Mouse (Mus musculus) cerebellum, postnatal 14 days (tissue): ENCODE measurements at regions not wholly inside any gene's neighbourhood (a gene's known extent, or its start where the extent isn't known, plus 50 kb on each side); places are given as distances from the start of the nearest gene placed in this dataset.

ENCODE experiments used
- DNase-seq, 2 experiments: peaks; one replicate each; pipeline ENCODE4 v3.0.0; 2021; ENCODE audit warnings: mixed read lengths in 2 of 2

DNA sequence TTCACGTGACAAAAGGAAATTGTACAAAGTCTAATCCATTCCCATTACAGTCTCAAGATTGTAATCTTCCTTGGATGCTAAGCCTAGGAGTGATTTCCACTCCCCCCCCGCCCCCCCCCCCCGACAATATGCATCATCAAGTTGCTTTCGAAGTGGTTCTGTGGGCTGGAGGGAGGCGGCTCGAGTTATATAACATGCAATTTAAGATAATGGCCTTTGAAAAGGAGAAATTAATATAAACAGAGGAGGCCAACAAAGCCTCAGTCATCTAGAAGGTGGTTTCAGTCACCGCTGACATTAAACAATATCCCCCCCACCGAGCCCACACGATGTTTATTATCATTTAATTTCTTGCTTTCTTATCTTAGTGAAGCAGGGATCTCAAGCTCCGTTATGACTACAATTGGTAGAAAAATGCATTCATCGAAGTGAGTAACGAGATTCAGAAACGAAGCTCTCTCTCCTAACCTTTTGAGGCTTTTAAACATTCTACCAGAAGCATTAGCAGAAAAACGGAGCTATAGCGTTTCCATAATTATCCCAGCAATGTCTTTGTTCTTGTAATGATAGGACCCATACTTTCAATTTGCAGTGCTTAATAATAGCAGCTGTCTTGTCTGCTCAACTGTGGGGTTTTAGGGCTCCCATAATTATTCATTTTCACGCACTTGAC, 339.1 kb downstream of the Btg1 start:
- peak; percentile 12 to 24 for DNase-seq

DNA sequence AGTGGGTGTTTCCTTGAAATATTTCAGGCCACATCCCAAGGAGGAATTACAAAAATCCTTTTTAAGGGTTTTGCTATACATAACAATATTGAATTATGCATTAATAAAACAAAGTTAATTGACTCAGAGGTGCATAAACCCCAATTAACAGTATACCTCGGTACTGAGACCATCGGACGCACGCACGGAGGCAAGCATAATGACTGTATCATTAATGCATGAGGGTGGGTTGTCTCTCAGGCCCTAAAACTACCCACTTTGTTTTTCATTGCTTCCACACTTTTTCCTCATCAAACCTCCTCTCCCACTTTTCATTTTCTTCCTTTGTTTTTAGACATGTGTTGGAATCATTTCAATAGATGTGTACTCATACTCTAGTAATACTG, 339.6 kb downstream of the Btg1 start:
- no peak for DNase-seq

DNA sequence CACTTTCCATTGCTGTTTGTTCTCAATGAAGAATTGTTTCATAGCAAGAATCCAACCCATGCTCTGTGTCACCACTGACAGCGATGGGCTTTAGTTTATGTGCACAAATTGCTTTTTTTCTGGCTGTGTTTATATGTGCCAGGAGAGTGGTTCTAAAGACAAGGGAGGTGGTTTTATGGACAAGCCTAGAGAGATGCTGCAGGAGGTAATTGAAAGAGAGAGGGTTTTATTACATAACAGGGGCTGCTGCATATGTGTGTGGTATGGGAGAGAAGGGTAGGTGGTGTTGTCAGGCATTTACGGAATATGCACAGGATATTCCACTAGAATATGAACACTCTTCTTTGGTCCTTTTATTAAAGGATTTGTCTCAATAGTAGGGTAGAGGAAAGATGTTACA, 340.2 kb downstream of the Btg1 start:
- no peak for DNase-seq

DNA sequence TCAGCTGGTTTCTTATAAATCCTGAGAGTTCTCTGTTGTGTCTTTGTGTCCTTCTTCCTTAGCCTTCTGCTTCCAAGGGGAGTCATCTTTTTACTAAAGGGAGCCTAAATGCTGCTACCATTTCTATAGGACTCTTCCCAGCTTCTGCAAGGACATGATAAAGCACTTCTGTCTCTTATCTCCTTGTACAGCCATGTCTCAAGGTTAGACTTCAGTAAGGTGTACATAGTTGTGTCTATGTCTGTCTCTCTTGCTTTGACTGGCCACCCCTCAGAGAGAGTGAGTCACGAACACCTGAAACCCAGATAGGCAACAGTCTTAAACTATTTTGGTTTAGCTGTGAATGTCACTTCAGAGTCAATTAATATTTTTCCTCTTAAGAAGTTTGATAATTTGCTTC, 353.0 kb downstream of the Btg1 start:
- DNase-seq: no peak

DNA sequence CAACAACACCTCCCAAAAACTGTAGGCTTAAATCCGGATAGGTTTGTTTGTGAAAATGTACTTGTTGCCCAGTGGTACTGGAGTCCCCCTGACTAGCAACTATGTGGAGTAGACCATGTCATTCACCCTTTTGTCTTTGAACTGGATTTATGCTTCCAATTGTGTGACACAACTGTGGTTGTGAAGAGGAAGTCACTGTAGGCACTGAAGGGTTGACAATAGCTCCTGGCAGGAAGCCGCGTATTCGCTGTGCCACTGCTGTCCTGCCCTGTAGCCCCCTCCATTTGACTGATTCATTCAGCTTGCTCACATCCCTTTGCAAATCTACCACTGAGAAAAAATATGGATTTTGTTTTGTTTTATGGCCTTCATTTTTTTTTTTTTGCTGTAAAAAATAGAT, 353.9 kb downstream of the Btg1 start:
- no peak for DNase-seq

DNA sequence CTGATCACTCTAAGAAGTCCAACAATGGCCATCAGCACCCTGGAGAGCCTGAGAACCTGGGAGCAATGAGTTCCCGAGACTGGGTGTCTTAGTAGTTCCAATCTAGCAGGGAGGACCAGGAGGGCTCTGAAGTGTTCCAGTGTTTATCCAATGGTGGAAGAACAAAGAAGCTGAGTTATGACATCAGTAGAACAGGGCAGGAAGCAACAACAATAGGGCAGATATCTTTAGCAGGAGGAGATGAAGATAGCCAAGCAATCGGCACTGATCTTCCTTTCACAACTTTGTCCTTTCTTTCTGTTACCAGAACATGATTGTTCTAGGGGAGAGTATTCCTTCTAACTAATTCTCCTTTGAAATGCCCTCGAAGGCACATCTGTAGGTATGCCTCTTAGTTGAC, 355.0 kb downstream of the Btg1 start:
- DNase-seq: no peak

DNA sequence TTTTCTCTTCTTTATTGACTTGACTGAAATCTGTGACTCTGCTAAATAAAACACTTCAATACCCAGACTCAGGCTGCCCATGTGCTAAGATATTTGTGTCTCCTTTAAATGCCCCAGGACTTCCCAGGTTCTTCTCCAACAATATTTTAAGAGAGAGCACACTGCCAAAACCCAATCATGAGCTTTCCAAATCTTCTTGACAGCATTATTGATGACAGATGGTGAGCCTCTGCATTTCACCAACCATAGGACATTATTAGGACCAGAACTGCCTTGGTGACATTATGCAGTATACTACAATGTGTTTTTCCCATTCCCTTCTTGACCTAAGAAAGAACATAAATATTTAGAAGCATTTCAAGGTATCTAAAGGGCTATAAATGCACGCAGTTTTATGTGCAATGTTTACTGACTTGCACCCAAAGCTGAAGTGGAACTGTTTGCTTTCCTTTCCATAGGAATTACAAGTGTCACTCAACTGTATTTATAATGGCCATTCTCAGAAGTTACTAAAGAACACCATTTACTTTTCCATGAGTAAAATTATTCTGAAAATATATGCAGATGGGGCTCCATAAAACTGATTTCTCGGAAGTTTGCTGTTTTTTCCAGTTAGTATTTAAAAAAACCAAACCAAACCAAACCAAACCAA, 357.6 kb downstream of the Btg1 start:
- peak in 1 of 2 experiments; percentile 56 for DNase-seq

DNA sequence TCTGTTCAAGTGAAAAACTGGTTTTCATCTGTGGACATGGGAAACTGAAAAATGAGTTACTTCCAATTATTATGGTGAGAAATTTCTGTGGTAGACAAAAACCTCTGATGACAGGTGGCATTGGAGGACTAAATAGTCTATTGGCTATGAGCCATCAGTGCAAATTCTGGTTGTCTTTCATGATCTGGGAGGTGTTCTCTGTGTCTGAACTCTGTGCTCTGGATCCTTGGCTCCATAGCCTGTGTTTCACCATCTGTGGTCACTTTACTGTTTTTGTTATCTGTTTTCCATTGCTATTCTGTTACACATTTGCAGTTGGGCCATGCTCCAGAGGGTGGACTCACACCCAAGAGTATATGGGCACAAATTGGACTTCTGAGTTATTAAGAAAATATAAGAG, 359.9 kb downstream of the Btg1 start:
- peak in 1 of 2 experiments; percentile 33 for DNase-seq

DNA sequence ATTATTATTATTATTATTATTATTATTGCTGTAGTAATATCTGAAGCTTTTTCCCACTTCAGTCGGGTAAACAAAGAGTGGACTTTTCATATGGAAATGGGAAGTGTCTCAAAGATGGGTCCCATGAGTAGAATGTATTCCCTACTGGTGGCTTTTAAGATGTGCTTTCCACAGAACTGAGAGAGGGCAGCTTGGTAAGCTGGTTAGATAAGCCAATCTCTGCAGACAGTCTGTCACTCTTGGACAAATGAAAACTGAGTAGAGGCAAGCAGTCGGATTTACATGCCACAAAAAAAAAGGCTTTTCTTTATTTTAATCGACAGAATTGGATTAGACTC, 363.7 kb downstream of the Btg1 start:
- no peak for DNase-seq

DNA sequence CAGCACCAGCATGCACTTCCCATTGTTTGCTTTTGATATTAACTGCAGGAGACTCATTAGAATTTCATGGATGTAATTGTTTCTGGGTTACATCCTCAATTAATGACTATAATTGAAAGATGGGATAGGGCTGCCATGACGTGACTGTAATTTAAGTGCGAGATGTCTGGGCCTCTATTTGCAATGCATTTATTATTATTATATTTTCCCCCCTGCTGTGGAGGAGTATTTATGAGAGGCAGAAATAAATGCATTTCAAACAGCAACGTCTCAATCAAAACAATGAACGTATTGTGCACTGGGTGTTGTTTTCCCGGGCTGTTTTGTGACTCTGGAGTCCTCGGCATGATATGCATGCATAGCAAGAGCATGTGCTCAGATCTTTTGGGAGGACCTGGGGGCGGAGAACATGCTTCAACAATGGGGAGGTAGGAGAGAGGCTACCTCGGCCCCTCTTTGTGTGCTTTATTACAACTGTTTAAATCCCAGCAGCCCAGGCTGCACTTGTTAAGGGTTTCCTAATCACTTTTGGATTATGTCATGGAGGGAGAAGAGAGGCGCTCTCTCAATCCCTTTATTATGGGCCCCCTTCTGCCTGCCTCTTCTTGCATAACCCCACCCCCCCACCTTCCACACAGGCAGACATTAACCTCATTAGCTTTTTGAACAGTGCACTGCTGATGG, 364.2 kb downstream of the Btg1 start:
- DNase-seq: no peak

DNA sequence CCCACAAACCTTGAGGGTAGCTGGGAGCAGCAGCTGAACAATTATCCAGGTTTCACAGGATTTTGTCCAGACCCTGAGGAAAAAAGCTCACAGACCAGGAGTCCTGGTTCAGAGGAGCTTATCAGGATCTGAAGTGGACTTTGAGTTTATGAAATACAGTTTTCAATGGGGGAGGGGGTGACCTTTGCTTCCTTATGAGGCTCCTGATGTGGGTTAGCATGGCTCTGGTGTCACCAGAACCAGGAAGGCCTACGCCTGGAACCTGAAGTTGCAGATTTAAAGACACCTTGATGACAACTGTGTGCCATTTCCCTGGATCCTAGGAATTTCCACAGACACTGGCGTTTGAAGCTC, 364.7 kb downstream of the Btg1 start:
- no peak for DNase-seq

DNA sequence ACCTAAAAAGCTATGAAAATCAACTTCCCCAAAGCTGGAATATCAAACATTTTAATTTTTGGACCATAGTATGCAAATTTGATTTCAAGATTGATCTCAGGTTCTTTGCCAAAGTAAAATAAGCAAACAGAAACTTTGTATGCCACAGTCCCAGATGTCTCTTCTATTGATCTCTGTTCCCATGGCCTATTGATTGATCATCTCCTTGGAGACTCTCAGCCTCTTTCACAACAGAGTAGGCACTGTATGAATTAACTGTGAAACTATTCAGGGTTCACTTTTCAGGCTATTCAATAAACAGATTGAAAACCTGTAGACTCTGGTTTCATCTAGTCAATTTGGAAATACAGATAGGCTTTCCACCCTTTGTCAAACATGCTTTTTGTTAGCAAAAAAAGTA, 384.1 kb downstream of the Btg1 start:
- DNase-seq: no peak

DNA sequence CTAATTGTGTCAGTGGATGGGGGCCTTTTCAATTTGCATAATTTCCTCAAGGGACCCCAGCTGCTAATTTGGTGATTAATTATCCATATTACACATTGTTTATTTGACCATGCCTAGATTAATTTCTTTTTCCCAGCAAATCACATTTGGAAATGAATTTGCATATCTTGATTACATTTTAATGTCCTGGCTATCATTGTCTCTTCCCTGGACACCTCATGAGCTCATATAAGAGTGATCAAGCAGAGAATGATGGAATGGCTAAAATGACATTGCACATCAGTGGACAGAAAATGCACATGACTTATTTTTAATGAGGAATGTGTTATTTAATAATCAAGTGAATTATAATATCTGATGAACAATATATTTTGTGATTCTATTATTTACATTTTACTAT, 392.1 kb downstream of the Btg1 start:
- DNase-seq: no peak

DNA sequence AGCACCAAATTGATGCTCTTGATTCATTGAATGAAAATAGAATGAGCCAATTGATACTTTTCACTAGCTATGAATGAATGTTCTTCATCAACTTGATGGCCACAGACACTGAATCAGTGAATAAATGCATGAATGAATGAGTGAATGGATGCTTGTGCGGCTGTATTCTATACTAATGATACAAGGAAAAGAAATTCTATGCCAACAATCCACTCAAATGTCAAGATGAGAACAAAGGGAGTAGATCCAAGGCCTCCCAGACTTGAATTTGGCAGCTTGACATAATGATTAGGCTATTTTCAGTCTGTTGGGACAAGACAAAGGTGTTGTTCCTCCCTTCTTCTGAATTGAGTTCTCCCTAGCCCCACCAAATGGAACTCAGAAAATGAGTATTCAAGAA, 393.1 kb downstream of the Btg1 start:
- DNase-seq: no peak

DNA sequence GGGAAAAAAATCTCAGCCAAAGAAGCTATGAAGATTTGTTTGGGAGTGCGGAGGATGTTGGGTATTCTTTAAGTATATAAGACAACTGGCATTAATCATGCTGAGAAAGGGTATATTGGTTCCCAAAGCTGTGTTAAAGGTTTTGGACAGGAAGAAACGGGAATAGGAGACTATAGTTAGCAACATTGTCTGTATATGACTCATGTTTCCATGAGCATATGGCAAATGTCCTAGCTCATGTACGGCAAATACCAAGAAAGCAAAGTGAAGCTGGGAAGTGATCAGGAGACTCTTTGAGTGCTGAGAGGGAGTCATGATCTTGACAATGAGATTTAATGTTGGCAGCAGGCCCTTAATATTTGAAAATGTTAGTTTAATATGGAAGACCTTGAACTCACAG, 401.8 kb downstream of the Btg1 start:
- DNase-seq: no peak

DNA sequence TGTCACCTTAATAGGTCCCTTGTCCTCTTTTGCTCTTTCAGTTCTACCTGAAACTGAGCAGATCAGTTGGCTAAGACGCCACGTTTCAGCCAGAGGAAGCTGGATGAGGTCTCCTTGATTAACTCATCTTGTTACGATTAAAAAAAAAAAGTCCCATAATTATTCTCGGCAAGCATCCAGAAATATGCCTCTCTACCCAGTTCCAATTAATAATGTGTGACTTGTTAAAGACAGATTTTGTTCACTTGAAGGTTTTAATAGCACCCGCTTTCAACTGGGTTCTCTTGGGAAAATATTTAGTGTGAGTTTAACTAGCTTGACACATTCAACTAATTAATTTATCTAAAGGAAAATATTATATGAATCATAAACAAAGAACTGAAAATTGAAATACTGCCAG, 412.0 kb downstream of the Btg1 start:
- DNase-seq: no peak

DNA sequence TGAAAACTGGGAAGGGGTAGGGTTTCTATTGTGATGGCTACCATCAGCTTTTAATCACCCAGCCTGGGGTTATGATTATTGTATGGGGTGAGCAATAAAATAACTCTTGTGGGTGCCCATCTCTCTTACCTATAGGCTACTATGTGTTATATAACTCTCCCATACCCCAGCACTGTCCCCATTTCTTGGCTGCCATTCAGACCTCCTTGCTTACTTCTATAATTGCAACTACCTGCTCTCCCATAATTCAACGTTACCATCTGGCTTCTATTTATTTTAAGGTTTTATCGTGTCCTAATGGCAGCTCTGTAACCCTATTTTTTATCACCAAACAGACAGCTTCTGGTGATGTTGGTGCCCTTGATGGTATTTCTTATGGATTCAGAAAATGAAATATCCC, 414.2 kb downstream of the Btg1 start:
- DNase-seq: no peak

DNA sequence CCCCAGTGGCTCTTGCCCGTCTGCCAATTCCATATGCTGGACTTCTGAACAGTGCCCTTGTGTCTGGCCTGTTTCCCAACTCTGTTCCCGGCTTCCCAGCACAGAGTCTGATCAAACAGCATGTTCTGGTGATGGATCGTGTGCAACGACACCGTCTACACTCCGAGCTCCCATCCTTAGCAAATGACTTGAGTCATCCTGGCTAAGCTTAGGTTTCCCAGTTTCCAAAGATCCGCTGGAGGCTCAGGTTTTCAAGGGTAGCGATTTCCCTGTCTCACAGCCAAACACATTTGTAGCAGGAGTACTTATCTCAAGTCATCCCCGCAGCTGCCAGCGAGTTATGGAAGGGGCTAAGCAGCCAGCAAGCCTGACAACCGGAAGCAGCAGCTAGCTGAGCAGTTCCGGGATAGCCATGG, 418.6 kb downstream of the Btg1 start:
- DNase-seq: peak; percentile 39 to 47

DNA sequence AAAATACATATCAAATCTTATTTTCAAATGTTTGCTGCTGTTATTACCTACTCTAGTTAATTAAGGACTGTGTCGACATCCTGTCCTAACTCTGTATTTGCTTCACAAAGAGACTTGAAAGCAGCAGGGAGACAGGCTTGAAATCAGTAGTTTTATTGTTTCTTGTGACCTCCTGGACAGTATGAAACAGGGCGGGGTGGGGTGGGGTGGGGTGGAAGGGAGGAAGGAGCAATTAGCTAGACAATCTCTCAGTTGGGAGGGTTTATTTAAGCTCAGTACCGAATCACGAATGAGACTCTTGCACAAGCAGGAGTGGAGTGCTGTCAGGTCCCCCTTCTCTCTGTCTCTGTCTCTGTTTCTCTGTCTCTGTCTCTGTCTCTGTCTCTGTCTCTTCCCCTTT, 421.2 kb downstream of the Btg1 start:
- DNase-seq: no peak

DNA sequence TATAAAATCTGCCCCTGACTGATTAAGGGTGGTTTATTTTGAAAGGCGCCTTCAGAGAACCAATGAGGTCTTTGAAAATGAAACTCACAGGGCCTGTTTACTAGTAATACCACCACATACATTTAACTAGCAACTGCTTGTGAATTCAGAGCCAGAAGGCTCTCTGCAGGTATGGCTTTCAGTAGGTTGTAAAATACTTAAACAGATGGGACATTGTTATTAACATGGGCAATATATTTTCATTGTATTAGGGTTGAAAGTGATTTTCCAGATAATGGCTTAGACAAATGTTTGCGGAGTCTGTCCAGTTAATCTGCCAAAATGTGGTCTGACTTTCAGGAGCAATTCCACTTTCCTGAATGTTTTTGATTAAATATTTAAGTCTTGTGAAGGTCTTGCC, 430.8 kb downstream of the Btg1 start:
- peak in 1 of 2 experiments; percentile 17 for DNase-seq

DNA sequence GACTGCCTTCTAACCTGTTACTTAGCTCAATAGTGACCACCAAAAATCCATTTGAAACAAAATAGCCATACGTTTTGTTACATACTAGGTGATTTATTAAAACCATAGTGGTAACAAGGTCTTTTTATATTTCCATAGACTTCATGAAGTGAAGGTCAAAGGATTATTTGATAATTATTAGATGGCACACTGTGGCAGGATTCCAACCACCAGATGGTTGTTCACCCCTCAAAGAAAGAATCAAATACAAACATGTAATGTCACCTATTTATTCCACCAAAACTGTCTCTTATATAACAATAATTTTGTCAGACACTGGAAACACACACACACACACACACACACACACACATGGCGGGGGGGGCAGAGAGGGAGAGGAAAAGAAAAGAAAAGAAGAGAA, 431.2 kb downstream of the Btg1 start:
- peak; percentile 12 to 33 for DNase-seq

DNA sequence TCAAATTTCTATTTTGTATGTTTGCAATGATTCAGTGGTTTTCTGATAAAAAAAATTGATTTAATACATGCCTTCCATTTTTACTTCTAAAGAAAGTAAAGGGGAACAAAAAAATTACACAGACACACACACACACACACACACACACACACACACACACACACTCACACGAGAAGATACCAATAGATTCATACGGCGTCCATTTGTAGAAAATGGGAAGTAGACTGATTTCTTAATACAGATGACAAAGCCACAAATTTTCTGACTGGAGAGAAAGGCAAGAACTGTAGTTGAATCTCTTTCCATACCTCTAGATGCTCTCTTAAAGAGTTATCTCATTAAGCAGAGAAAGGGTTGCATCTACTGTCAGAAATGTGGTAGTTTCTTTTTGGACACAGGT, 424.9 kb upstream of the Dcn start:
- no peak for DNase-seq

DNA sequence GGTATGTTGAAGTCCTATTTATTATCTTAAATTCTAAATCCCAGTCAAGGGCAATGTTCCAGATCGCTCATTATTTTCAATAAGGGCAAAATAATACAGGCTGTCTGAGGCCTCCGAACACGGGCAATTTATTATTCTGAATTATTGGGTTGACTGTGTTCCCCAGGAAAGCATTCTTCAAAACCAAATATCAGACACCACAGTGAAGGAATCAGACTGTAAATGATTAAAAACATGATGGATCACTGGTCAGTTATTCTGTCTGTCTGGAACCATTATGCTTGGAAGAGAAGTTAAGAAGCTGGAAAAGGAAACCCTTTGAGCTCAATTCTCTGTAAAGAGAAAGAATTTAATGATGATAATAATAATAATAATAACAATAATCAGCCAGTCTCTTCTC, 417.4 kb upstream of the Dcn start:
- no peak for DNase-seq

DNA sequence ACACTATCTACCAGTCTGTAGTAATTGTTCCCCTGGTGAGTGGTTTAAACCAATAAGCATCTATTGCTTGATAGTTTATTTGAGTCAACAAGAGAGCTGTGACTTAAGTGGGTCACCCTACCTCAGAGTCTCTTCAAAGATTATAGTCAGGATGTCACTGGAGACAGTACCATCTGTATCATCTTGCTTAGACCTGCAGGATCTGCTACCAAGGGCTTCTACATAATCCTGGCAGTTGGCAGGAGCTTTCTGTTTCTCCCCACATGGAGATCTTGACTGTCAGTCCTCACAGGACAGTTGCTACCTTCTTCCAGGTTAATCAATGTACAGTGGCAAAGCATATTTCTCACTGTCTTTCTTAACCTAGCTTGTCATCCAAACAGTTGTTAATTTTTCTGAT, 414.9 kb upstream of the Dcn start:
- no peak for DNase-seq

DNA sequence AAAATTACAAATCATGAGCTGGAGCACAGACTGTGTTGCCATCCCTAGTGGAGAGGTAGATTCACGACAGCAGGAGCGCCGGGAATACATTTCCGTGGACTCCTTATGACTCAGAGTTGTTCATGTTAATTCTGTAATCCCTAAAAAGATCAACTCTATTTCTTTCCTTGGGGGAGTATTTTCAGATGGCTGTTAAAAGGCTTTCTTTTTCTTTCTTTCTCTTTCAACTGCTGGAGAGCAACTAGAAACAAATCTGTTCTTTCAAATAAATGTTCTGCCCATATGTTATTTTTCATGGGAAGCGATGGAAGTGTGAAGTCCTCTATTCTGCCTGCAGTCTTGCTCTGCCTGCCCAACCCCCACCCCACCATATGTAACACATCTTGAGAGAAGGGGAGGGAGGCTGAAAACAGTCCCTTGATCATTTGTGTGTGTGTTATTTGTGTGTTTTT, 401.4 kb upstream of the Dcn start:
- DNase-seq: peak in 1 of 2 experiments; percentile 39
